Mouse (Mus musculus) heart, embryonic 15.5 days (tissue): ENCODE measurements around the gene Car9. TPM values are rescaled to one million over a fixed set of nuclear protein-coding genes. Genes with fewer than 3 reads are reported as not detected.

Experiments used
- ATAC-seq: fragments of 200-750 bp; cut with Nextera tagmentation; replicated peaks from 2 replicates; pipeline ENCODE4 v1.8.0; 2017; ENCODE audit warnings: low read depth, moderate TSS enrichment; ENCODE audit not compliant: insufficient number of reproducible peaks, insufficient read depth, low FRiP score
- H3K27ac ChIP-seq: fragments of 300-500 bp; sonication (generic); 2 replicates; pipeline ENCODE4 v1.5.1; 2015; ENCODE audit warnings: mild to moderate bottlenecking, inconsistent platforms
- H3K27me3 ChIP-seq: fragments of 300-500 bp; sonication (generic); 2 replicates; pipeline ENCODE4 v1.6.1; 2015; ENCODE audit warnings: inconsistent platforms
- H3K36me3 ChIP-seq: fragments of 300-500 bp; sonication (generic); 2 replicates; pipeline ENCODE4 v1.6.1; 2015; ENCODE audit warnings: mild to moderate bottlenecking, inconsistent platforms
- H3K4me1 ChIP-seq: fragments of 300-500 bp; sonication (generic); replicated peaks from 2 replicates; pipeline ENCODE4 v1.6.1; 2015; ENCODE audit warnings: inconsistent platforms
- H3K4me2 ChIP-seq: fragments of 300-500 bp; sonication (generic); 2 replicates; pipeline ENCODE4 v1.6.1; 2015; ENCODE audit warnings: inconsistent platforms, mild to moderate bottlenecking, moderate library complexity
- H3K4me3 ChIP-seq: fragments of 300-500 bp; sonication (generic); 2 replicates; pipeline ENCODE4 v1.5.1; 2015; ENCODE audit warnings: mild to moderate bottlenecking, inconsistent platforms
- H3K9ac ChIP-seq: fragments of 300-500 bp; sonication (generic); 2 replicates; pipeline ENCODE4 v1.6.1; 2015; ENCODE audit warnings: mild to moderate bottlenecking, inconsistent platforms
- H3K9me3 ChIP-seq: fragments of 300-500 bp; sonication (generic); replicated peaks from 2 replicates; pipeline ENCODE4 v1.6.1; 2016; ENCODE audit warnings: inconsistent platforms
- WGBS: fragments of 180-500 bp; shearing (Covaris S2); methylation state at CpG from one replicate; pipeline ENCODE4 v1.1.7; 2015; ENCODE audit warnings: mixed read lengths; 5-methylcytosine and 5-hydroxymethylcytosine counted together
- polyA plus RNA-seq: library from polyadenylated mRNA; unstranded; fragments of >200 nt; fragmentation: Nextera tagmentation; extraction: Ambion mirVana; gene quantifications from 2 replicates; pipeline ENCODE4 v1.2.1, GENCODE M21; 2015

Gene Car9
- polyA plus RNA-seq, 1 experiment from 2014 or later = 2.4 TPM

DNA sequence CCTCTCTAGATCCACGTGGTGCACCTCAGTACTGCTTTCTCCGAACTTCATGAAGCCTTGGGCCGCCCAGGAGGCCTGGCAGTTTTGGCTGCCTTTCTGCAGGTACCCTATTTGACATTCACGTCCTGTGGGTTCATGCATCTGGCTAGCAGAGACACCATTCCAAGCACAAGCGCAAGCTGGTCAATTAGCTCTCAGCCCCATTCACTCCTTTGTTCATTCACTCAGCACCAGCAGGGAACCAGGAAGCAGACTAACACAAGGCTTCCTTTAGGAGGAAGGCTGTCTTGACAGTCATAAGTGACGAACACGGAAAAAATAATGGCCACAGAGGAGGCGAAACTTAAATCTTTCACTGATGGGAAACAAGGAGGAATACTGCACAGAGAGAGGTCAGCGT, 2.3 kb downstream of the Car9 start:
- no peaks in the 10 kb centered on the region for H3K36me3 ChIP-seq
- H3K27ac ChIP-seq = no peak overlapping the region
- no peak overlapping the region for H3K9ac ChIP-seq
- peak overlapping the region; percentile 57 for H3K4me3 ChIP-seq
- peak overlapping the region; percentile 90 for H3K4me2 ChIP-seq
- H3K4me1 ChIP-seq = peaks cover 29% of the 10 kb centered on the region
- H3K27me3 ChIP-seq = peaks cover 4% of the 10 kb centered on the region; the same call in 1 of the 2 replicates
- WGBS = 40% methylated on average over 9 of the region's 9 CpGs
- no peaks in the 10 kb centered on the region for H3K9me3 ChIP-seq
- ATAC-seq = no peak

GRCm38 (mm10) chr4:43511675-43512454, 5.1 kb downstream of the Car9 start:
- Histone ChIP-seq H3K4me2 (no peak overlapping the region), H3K4me3 (no peak overlapping the region), H3K9ac (no peak overlapping the region), H3K9me3 (no peaks in the 10 kb centered on the region), H3K4me1 (peaks cover 38% of the 10 kb centered on the region), H3K27ac (no peak overlapping the region), H3K27me3 (peaks cover 3% of the 10 kb centered on the region; the same call in 1 of the 2 replicates), H3K36me3 (peaks cover 9% of the 10 kb centered on the region)
- WGBS = 53% methylated on average over 18 of the region's 19 CpGs
- no peak for ATAC-seq

DNA sequence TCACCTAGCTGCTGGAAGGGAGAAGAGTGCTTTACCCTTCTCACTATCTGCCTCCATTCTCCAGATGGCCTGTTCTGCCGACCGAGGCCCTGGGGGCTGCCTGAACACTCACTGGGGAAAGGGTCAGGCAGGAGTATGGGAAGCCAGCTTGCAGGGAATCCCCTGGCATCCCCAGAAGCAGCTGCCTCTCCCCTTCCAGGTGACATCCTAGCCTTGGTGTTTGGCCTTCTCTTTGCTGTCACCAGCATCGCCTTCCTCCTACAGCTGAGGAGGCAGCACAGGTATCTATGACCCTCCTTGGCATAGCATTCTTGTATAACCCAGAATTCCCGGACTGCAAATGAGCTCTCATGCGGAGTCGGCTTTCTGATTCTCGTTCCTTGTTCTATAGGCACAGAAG, 5.9 kb downstream of the Car9 start:
- Histone ChIP-seq H3K9ac (no peak overlapping the region), H3K27me3 (no peaks in the 10 kb centered on the region), H3K4me1 (peaks cover 35% of the 10 kb centered on the region), H3K4me2 (no peak overlapping the region), H3K27ac (no peak overlapping the region), H3K36me3 (peaks cover 17% of the 10 kb centered on the region), H3K9me3 (no peaks in the 10 kb centered on the region), H3K4me3 (no peak overlapping the region)
- no peak for ATAC-seq
- WGBS = 43% methylated on average over 7 of the region's 7 CpGs

- Histone ChIP-seq H3K4me2 (no peak overlapping the region), H3K36me3 (peaks cover 20% of the 10 kb centered on the region), H3K9me3 (no peaks in the 10 kb centered on the region), H3K27ac (no peak overlapping the region), H3K27me3 (no peaks in the 10 kb centered on the region), H3K4me3 (no peak overlapping the region), H3K9ac (no peak overlapping the region), H3K4me1 (peaks cover 29% of the 10 kb centered on the region)
- ATAC-seq = no peak
- 89% methylated on average over 4 of the region's 4 CpGs for WGBS
Observed at GRCm38 (mm10) chr4:43513300-43513699, 6.5 kb downstream of the Car9 start.

DNA sequence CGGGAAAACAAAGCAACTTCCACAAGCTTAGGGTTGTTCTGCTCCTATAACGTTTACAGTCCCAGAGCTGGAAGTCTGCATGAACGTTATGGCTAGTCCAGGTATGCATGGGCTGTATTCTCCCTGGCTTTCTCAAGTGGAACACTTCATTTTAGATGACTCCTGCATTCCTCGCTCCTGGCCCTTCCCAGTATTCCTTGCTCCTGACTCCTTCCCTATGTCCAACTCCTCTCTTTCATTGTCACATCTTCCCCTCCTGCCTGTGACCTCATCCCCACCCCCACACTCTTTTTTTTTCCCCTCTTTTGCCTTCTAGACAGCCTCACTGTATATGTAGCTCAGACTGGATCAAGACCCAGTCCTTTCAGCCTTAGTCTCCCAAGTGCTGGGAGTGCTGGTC, 7.0 kb downstream of the Car9 start:
- peaks cover 25% of the 10 kb centered on the region for H3K4me1 ChIP-seq
- WGBS = 54% methylated on average over 4 of the region's 4 CpGs

GRCm38 (mm10) chr4:43515764-43516708, 9.3 kb downstream of the Car9 start:
- Histone ChIP-seq H3K27ac (no peak overlapping the region), H3K36me3 (peaks cover 30% of the 10 kb centered on the region), H3K4me1 (peaks cover 43% of the 10 kb centered on the region), H3K4me3 (no peak overlapping the region), H3K4me2 (no peak overlapping the region), H3K9ac (no peak overlapping the region), H3K9me3 (no peaks in the 10 kb centered on the region), H3K27me3 (no peaks in the 10 kb centered on the region)
- 67% methylated on average over 11 of the region's 11 CpGs for WGBS
- no peak for ATAC-seq

More for the DNA sequence above, 7.0 kb downstream of the Car9 start:
- Histone ChIP-seq H3K27me3 (no peaks in the 10 kb centered on the region), H3K27ac (no peak overlapping the region), H3K36me3 (peaks cover 25% of the 10 kb centered on the region), H3K4me3 (no peak overlapping the region), H3K9ac (no peak overlapping the region), H3K4me2 (no peak overlapping the region), H3K9me3 (no peaks in the 10 kb centered on the region)
- no peak for ATAC-seq

DNA sequence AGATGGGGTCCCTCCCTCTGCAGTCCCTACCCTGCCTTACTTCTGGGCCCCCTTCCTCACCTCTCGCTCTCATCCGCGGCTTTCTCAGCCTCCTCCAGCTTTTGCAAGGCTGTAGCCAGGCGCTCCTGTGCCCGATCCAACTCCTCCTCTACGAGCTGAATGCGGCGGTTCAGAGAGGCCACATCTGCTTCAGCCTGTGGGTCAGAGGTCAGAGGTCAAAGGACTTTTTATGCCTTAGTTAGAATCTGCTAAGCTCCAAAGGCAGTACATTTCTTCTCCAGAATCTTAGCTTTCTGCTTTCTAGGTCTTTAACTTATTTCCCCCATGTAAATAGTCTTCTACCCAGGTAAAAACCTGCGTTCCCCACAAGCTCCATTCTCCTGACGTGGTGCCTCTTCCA, 12.8 kb downstream of the Car9 start:
- Histone ChIP-seq H3K27ac (no peak overlapping the region), H3K9ac (peak overlapping the region; percentile 24; the same call in 1 of the 2 replicates), H3K9me3 (no peaks in the 10 kb centered on the region), H3K4me3 (peak overlapping the region; percentile 15; the same call in 1 of the 2 replicates), H3K27me3 (no peaks in the 10 kb centered on the region), H3K4me1 (peaks cover 65% of the 10 kb centered on the region), H3K4me2 (peak overlapping the region; percentile 78), H3K36me3 (peaks cover 30% of the 10 kb centered on the region)
- ATAC-seq = no peak
- WGBS = 32% methylated on average over 10 of the region's 10 CpGs

- Histone ChIP-seq H3K4me3 (peak overlapping the region; percentile 15; the same call in 1 of the 2 replicates), H3K27me3 (no peaks in the 10 kb centered on the region), H3K4me2 (peak overlapping the region; percentile 78), H3K27ac (peak overlapping the region; percentile 86), H3K4me1 (peaks cover 63% of the 10 kb centered on the region), H3K9me3 (no peaks in the 10 kb centered on the region), H3K36me3 (peaks cover 30% of the 10 kb centered on the region), H3K9ac (peak overlapping the region; percentile 24; the same call in 1 of the 2 replicates)
- 15% methylated on average over 6 of the region's 6 CpGs for WGBS
- 0 out of 2 replicates have a peak, but pooled peaks have one; percentile 6 for ATAC-seq
Observed at GRCm38 (mm10) chr4:43519956-43520355, 13.2 kb downstream of the Car9 start.

DNA sequence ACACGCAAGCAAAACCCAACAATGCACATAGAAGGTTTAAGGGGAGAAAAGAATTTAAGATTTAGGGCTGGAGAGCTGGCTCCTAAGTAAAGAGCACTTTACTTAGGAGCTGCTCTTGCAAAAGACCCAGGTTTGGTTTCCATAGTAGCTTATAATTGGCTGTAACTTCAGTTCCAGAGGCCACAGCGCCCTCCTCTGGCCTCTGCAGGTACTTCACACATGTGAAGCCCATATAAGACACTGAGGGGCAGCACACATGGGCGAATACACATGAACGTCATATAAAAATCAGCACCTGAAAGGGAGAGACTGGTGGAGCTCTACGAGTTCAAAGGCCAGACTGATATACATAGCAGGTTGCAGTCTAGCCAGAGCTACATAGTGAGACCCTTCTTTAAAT, 21.1 kb downstream of the Car9 start:
- Histone ChIP-seq H3K4me3 (no peak overlapping the region), H3K4me1 (peaks cover 28% of the 10 kb centered on the region), H3K27ac (no peak overlapping the region), H3K36me3 (peaks cover 22% of the 10 kb centered on the region), H3K27me3 (no peaks in the 10 kb centered on the region), H3K9me3 (no peaks in the 10 kb centered on the region), H3K4me2 (no peak overlapping the region), H3K9ac (no peak overlapping the region)
- 62% methylated on average over 5 of the region's 5 CpGs for WGBS
- ATAC-seq = no peak

DNA sequence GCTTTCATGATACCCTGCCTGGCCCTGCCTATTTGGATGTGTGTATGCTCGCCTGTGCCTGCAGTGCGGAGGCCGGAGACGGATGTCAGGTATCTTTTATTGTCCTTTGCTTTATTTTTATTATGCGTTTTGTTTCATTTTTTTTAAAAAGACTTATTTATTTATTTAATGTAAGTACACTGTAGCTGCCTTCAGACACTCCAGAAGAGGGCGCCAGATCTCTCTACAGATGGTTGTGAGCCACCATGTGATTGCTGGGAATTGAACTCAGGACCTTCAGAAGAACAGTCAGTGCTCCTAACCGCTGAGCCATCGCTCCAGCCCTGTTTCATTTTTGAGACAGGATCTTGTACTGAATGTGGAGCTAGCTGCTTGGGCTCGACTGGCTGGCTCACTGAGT, 21.7 kb downstream of the Car9 start:
- WGBS = 79% methylated on average over 9 of the region's 9 CpGs
- H3K9ac ChIP-seq = no peak overlapping the region
- H3K27ac ChIP-seq = no peak overlapping the region
- ATAC-seq = no peak
- peaks cover 28% of the 10 kb centered on the region for H3K36me3 ChIP-seq
- H3K4me2 ChIP-seq = no peak overlapping the region
- peaks cover 24% of the 10 kb centered on the region for H3K4me1 ChIP-seq
- H3K4me3 ChIP-seq = no peak overlapping the region
- H3K9me3 ChIP-seq = no peaks in the 10 kb centered on the region
- no peaks in the 10 kb centered on the region for H3K27me3 ChIP-seq

- no peak overlapping the region for H3K9ac ChIP-seq
- H3K27ac ChIP-seq = peak overlapping the region; percentile 10
- H3K4me3 ChIP-seq = no peak overlapping the region
- no peak overlapping the region for H3K4me2 ChIP-seq
- no peaks in the 10 kb centered on the region for H3K9me3 ChIP-seq
- H3K27me3 ChIP-seq = no peaks in the 10 kb centered on the region
- ATAC-seq = peak; percentile 31; the same call in 1 of the 2 replicates
- 30% methylated on average over 8 of the region's 8 CpGs for WGBS
- H3K4me1 ChIP-seq = peaks cover 16% of the 10 kb centered on the region
- peaks cover 43% of the 10 kb centered on the region for H3K36me3 ChIP-seq
Observed at GRCm38 (mm10) chr4:43530081-43530501, 23.3 kb downstream of the Car9 start.
